Mouse (Mus musculus): ENCODE measurements around the gene Gamt.

- TF ChIP-seq POLR2A (IDR thresholded peaks at IDR 0.05; ENCODE audit: borderline replicate concordance, low read depth, low read length) = no peak
- TF ChIP-seq CTCF (IDR thresholded peaks at IDR 0.05; ENCODE audit: low read depth, low read length) = no peak
These were observed 41.7 kb upstream of the Gamt start for GRCm38 (mm10) chr10:80302471-80302881.

All from bone marrow macrophage, adult 2 months (primary cell).